Mouse (Mus musculus): ENCODE measurements around the gene Gpr146. TPM values are rescaled to one million over a fixed set of nuclear protein-coding genes. Genes with fewer than 3 reads are reported as not detected.

Gene Gpr146
- polyA plus RNA-seq, 1 experiment = 0.91 TPM

DNA sequence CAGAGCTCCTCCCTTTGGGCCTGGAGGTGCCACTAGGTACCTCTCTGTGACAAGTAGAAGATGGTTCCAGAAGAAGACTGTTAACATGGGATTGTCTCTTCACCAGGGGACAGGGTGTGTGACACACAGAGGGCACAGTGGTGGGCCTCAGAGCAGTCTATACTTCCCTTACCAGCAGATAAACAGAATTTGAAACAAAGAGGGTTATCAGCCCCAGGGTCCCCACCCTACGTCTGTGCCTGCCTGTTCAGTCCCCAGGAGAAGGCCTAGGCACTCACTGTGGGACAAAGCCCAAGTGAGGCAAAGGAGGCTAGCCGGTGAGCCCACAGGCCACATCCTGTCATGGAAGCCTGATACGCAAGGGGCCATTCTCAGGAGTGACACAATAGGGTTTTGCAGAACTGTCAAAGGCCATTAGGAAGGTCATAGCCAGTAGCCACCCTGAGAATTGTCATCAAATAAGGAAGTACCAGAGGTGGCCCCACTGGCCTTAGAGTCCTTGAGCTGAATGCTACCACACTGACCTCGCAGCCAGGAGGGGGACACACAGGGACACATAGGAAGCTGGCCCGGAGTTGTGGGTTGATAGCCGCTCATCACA, 27.4 kb downstream of the Gpr146 start, which contains the start of gene C130050O18Rik:
C130050O18Rik (plus strand) TSS at position 480 of the 601 bp plus-strand sequence.
- Histone ChIP-seq H3K9ac (ENCODE audit: low read depth, poor library complexity, severe bottlenecking) (no peak within 1 kb of the TSS), H3K9me3 (replicated peaks; ENCODE audit: control insufficient read depth, insufficient read depth, low read length, poor library complexity, severe bottlenecking) (no peaks in the 10 kb centered on the region), H3K36me3 (ENCODE audit: control insufficient read depth, insufficient read depth, low read length, poor library complexity, severe bottlenecking) (no peaks in the 10 kb centered on the region), H3K27me3 (ENCODE audit: control insufficient read depth, insufficient read depth, low read length, poor library complexity, severe bottlenecking) (no peaks in the 10 kb centered on the region), H3K27ac (ENCODE audit: insufficient read depth, low read length) (no peak within 1 kb of the TSS), H3K4me3 (ENCODE audit: low read depth, low read length) (no peak within 1 kb of the TSS), H3K4me1 (ENCODE audit: control insufficient read depth, insufficient read depth, low read length) (no peaks in the 10 kb centered on the region)
- no peak for TF ChIP-seq POLR2A (IDR thresholded peaks at IDR 0.05; ENCODE audit: insufficient read depth, low read length)
- no peak for TF ChIP-seq EP300 (IDR thresholded peaks at IDR 0.05; ENCODE audit: insufficient read depth, low read depth, low read length)
- no peak for TF ChIP-seq CTCF (IDR thresholded peaks at IDR 0.05; ENCODE audit: low read depth, low read length)

DNA sequence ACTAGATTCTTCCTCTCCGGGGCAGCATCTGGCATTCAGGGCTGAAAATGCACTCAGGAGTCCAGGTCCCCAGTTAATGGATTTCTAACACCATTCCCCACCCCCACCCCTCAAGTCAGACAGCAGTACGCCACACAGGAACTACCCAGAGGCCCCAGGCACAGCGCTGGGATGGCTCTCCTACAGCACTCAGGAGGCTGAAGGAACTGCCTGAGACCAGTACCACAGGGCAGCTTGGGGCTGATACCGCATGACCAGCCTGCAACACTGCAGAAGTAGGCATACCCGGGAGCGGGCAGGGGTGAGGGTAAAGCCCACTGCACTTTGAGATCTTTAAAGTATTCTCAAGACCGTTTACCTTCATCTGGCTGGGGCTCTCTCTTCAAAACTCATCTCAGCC, 28.0 kb downstream of the Gpr146 start:
- Histone ChIP-seq H3K27me3 (ENCODE audit: control insufficient read depth, insufficient read depth, low read length, poor library complexity, severe bottlenecking) (no peaks in the 10 kb centered on the region), H3K4me1 (ENCODE audit: control insufficient read depth, insufficient read depth, low read length) (no peaks in the 10 kb centered on the region), H3K4me3 (ENCODE audit: low read depth, low read length) (no peak overlapping the region), H3K9ac (ENCODE audit: low read depth, poor library complexity, severe bottlenecking) (no peak overlapping the region), H3K36me3 (ENCODE audit: control insufficient read depth, insufficient read depth, low read length, poor library complexity, severe bottlenecking) (no peaks in the 10 kb centered on the region), H3K27ac (ENCODE audit: insufficient read depth, low read length) (no peak overlapping the region), H3K9me3 (replicated peaks; ENCODE audit: control insufficient read depth, insufficient read depth, low read length, poor library complexity, severe bottlenecking) (no peaks in the 10 kb centered on the region)
- TF ChIP-seq CTCF (IDR thresholded peaks at IDR 0.05; ENCODE audit: low read depth, low read length) (no peak), EP300 (IDR thresholded peaks at IDR 0.05; ENCODE audit: insufficient read depth, low read depth, low read length) (no peak), POLR2A (IDR thresholded peaks at IDR 0.05; ENCODE audit: insufficient read depth, low read length) (no peak)

- no peaks in the 10 kb centered on the region for H3K9me3 ChIP-seq (replicated peaks; ENCODE audit: control insufficient read depth, insufficient read depth, low read length, poor library complexity, severe bottlenecking)
- H3K4me1 ChIP-seq (ENCODE audit: control insufficient read depth, insufficient read depth, low read length) = no peaks in the 10 kb centered on the region
- no peak overlapping the region for H3K4me3 ChIP-seq (ENCODE audit: low read depth, low read length)
- no peak for TF ChIP-seq POLR2A (IDR thresholded peaks at IDR 0.05; ENCODE audit: insufficient read depth, low read length)
- TF ChIP-seq EP300 (IDR thresholded peaks at IDR 0.05; ENCODE audit: insufficient read depth, low read depth, low read length) = no peak
- no peak for TF ChIP-seq CTCF (IDR thresholded peaks at IDR 0.05; ENCODE audit: low read depth, low read length)
- H3K27ac ChIP-seq (ENCODE audit: insufficient read depth, low read length) = no peak overlapping the region
- no peaks in the 10 kb centered on the region for H3K36me3 ChIP-seq (ENCODE audit: control insufficient read depth, insufficient read depth, low read length, poor library complexity, severe bottlenecking)
- H3K27me3 ChIP-seq (ENCODE audit: control insufficient read depth, insufficient read depth, low read length, poor library complexity, severe bottlenecking) = no peaks in the 10 kb centered on the region
- H3K9ac ChIP-seq (ENCODE audit: low read depth, poor library complexity, severe bottlenecking) = no peak overlapping the region
Measured at GRCm38 (mm10) chr5:139405953-139406352, 28.5 kb downstream of the Gpr146 start.

- Histone ChIP-seq H3K36me3 (ENCODE audit: control insufficient read depth, insufficient read depth, low read length, poor library complexity, severe bottlenecking) (no peaks in the 10 kb centered on the region), H3K4me3 (ENCODE audit: low read depth, low read length) (no peak overlapping the region), H3K4me1 (ENCODE audit: control insufficient read depth, insufficient read depth, low read length) (no peaks in the 10 kb centered on the region), H3K9ac (ENCODE audit: low read depth, poor library complexity, severe bottlenecking) (no peak overlapping the region), H3K27me3 (ENCODE audit: control insufficient read depth, insufficient read depth, low read length, poor library complexity, severe bottlenecking) (no peaks in the 10 kb centered on the region), H3K27ac (ENCODE audit: insufficient read depth, low read length) (no peak overlapping the region), H3K9me3 (replicated peaks; ENCODE audit: control insufficient read depth, insufficient read depth, low read length, poor library complexity, severe bottlenecking) (no peaks in the 10 kb centered on the region)
- TF ChIP-seq CTCF (IDR thresholded peaks at IDR 0.05; ENCODE audit: low read depth, low read length) (no peak), EP300 (IDR thresholded peaks at IDR 0.05; ENCODE audit: insufficient read depth, low read depth, low read length) (no peak), POLR2A (IDR thresholded peaks at IDR 0.05; ENCODE audit: insufficient read depth, low read length) (no peak)
Measured at GRCm38 (mm10) chr5:139407121-139407885, 29.8 kb downstream of the Gpr146 start.

DNA sequence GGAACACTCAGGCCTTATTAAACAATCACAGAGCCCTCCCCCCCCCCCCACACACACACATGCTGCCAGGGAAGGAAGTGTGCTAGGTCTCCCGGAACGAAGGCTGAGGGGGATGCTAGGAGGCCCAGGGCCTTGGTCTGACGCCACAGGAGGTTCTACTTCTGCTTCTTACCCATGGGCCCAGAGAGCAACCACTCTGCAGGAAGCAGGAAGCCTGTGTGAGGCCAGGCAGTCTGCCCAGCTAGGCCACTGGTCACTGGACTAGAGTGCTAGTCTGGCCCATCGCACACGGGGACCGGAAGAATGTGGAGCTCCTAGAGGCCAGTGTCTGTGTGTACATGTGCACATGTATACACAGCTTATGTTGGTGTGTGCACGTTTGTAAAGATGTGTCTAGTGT, 31.0 kb downstream of the Gpr146 start:
- Histone ChIP-seq H3K27ac (ENCODE audit: insufficient read depth, low read length) (no peak overlapping the region), H3K9ac (ENCODE audit: low read depth, poor library complexity, severe bottlenecking) (no peak overlapping the region), H3K4me1 (ENCODE audit: control insufficient read depth, insufficient read depth, low read length) (no peaks in the 10 kb centered on the region), H3K27me3 (ENCODE audit: control insufficient read depth, insufficient read depth, low read length, poor library complexity, severe bottlenecking) (no peaks in the 10 kb centered on the region), H3K9me3 (replicated peaks; ENCODE audit: control insufficient read depth, insufficient read depth, low read length, poor library complexity, severe bottlenecking) (no peaks in the 10 kb centered on the region), H3K4me3 (ENCODE audit: low read depth, low read length) (no peak overlapping the region), H3K36me3 (ENCODE audit: control insufficient read depth, insufficient read depth, low read length, poor library complexity, severe bottlenecking) (no peaks in the 10 kb centered on the region)
- TF ChIP-seq CTCF (IDR thresholded peaks at IDR 0.05; ENCODE audit: low read depth, low read length) (no peak), EP300 (IDR thresholded peaks at IDR 0.05; ENCODE audit: insufficient read depth, low read depth, low read length) (no peak), POLR2A (IDR thresholded peaks at IDR 0.05; ENCODE audit: insufficient read depth, low read length) (no peak)

DNA sequence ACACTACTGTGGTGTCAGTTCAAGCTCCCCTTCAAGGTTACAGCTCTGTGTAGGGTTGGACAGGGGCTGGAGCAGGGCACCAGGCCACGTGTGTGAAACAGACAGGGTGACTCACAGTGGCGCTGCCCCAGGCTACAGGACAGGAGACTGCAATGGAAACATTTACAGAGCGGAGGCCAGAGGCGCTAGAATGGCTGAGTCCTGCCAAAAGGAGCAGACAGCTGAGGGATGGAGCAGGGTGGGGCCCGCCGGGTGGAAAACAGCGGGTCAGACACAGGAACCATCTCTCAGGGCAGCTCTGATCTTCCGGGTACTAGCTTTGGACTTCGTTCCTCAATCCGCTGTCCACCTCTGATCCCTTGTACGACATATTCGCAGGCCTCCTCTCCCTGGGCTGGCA, 31.9 kb downstream of the Gpr146 start:
- Histone ChIP-seq H3K4me3 (ENCODE audit: low read depth, low read length) (no peak overlapping the region), H3K9ac (ENCODE audit: low read depth, poor library complexity, severe bottlenecking) (no peak overlapping the region), H3K9me3 (replicated peaks; ENCODE audit: control insufficient read depth, insufficient read depth, low read length, poor library complexity, severe bottlenecking) (no peaks in the 10 kb centered on the region), H3K27me3 (ENCODE audit: control insufficient read depth, insufficient read depth, low read length, poor library complexity, severe bottlenecking) (no peaks in the 10 kb centered on the region), H3K27ac (ENCODE audit: insufficient read depth, low read length) (no peak overlapping the region), H3K36me3 (ENCODE audit: control insufficient read depth, insufficient read depth, low read length, poor library complexity, severe bottlenecking) (no peaks in the 10 kb centered on the region), H3K4me1 (ENCODE audit: control insufficient read depth, insufficient read depth, low read length) (no peaks in the 10 kb centered on the region)
- TF ChIP-seq CTCF (IDR thresholded peaks at IDR 0.05; ENCODE audit: low read depth, low read length) (no peak), EP300 (IDR thresholded peaks at IDR 0.05; ENCODE audit: insufficient read depth, low read depth, low read length) (no peak), POLR2A (IDR thresholded peaks at IDR 0.05; ENCODE audit: insufficient read depth, low read length) (no peak)

Measured in ES-Bruce4 (cell line).